Mouse (Mus musculus): ENCODE data around the gene Dok3. TPM values are rescaled to one million over a fixed set of nuclear protein-coding genes. Genes with fewer than 3 reads are reported as not detected.

Dok3 gene
- total RNA-seq, 2 experiments from 2014 or later, result 10.1 to 18.2 TPM

DNA sequence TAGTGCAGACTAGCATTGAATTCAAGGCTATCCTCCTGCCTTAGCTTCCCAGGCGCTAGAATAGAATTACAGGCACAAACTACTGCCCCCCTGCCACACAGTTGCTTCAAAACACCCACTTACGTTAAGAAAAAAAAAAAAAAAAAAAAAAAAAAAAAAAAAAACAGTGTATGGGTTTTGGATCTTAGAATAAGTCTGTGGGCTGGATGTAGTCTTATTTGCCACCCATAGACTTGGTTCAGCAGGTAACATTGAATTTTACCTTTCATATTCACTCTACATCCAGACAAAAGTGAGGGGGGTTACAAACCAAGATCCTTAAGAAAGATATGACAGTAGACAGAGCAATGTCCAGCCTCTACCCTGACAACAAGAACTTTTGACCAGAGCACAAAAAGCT lies 38.9 kb upstream of the Dok3 start:
- intact Hi-C loops (cut with DNase I), result no loop called here
- no peak overlapping the region for H3K27ac ChIP-seq
- TF ChIP-seq CTCF (IDR thresholded peaks at IDR 0.05), result no peak
- DNase-seq (ENCODE audit: extremely low spot score in 1 of 2, low spot score in 2 of 2), result no peak
- no peak overlapping the region for H3K4me3 ChIP-seq

GRCm38 (mm10) chr13:55567001-55567400 lies 37.9 kb upstream of the Dok3 start:
- Histone ChIP-seq H3K4me3 (no peak overlapping the region), H3K27ac (no peak overlapping the region)
- intact Hi-C loops (cut with DNase I), result no loop called here
- no peak for DNase-seq (ENCODE audit: extremely low spot score in 1 of 2, low spot score in 2 of 2)
- no peak for TF ChIP-seq CTCF (IDR thresholded peaks at IDR 0.05)

GRCm38 (mm10) chr13:55563266-55563879 lies 34.3 kb upstream of the Dok3 start:
- intact Hi-C loops (cut with DNase I), result no loop called here
- DNase-seq (ENCODE audit: extremely low spot score in 1 of 2, low spot score in 2 of 2), result no peak
- no peak for TF ChIP-seq CTCF (IDR thresholded peaks at IDR 0.05)
- H3K27ac ChIP-seq, result no peak overlapping the region
- no peak overlapping the region for H3K4me3 ChIP-seq

DNA sequence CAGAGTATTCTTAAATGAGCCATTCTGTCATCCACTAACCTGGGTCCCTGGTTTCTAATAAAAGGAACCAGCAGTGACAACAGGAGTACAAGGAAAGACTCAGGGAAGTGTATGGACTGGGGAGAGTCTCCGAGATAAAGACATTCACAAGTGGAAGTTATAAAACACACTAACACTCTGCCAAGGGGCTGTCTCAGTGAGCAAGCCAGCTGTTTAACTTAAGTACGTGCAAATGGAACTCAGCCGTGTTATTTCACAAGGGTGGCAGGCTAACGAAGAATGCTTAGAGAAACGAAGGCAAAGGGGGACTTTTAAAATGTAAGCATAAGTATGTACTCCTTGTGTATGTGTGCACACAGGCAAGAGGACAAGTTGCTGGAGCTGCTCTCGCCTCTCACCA lies 28.4 kb upstream of the Dok3 start:
- no peak for TF ChIP-seq CTCF (IDR thresholded peaks at IDR 0.05)
- intact Hi-C loops (cut with DNase I), result no loop called here
- no peak for DNase-seq (ENCODE audit: extremely low spot score in 1 of 2, low spot score in 2 of 2)
- no peak overlapping the region for H3K27ac ChIP-seq
- no peak overlapping the region for H3K4me3 ChIP-seq

GRCm38 (mm10) chr13:55555921-55556320 lies 26.8 kb upstream of the Dok3 start:
- TF ChIP-seq CTCF (IDR thresholded peaks at IDR 0.05), result no peak
- Histone ChIP-seq H3K27ac (no peak overlapping the region), H3K4me3 (no peak overlapping the region)
- intact Hi-C loops (cut with DNase I), result no loop called here
- no peak for DNase-seq (ENCODE audit: extremely low spot score in 1 of 2, low spot score in 2 of 2)

DNA sequence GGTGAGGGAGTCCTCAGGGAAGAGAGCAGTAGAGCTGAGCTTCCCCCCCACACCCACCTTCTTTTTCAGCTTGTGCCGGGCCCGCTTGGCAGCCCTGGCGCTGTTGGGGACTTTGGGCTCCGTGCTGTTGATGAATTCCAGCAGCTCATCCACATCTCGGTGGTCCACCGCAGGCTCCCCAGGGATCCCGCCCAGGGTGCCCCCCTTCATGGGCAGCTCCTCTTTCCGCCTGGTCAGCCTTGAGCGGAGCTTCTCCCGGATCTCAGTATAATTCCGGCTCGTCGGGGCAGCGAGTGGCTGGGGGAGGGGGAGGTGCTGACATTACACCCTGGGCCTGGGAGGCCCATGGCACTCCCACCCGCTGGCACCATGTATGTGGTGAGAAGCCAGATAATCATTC lies 20.0 kb upstream of the Dok3 start:
- intact Hi-C loops (cut with DNase I), result no loop called here
- no peak for TF ChIP-seq CTCF (IDR thresholded peaks at IDR 0.05)
- no peak overlapping the region for H3K4me3 ChIP-seq
- no peak for DNase-seq (ENCODE audit: extremely low spot score in 1 of 2, low spot score in 2 of 2)
- no peak overlapping the region for H3K27ac ChIP-seq

GRCm38 (mm10) chr13:55548426-55548825 lies 19.3 kb upstream of the Dok3 start:
- intact Hi-C loops (cut with DNase I), result no loop called here
- Histone ChIP-seq H3K4me3 (no peak overlapping the region), H3K27ac (no peak overlapping the region)
- no peak for DNase-seq (ENCODE audit: extremely low spot score in 1 of 2, low spot score in 2 of 2)
- no peak for TF ChIP-seq CTCF (IDR thresholded peaks at IDR 0.05)

- intact Hi-C loops (cut with DNase I), result no loop called here
- no peak for TF ChIP-seq CTCF (IDR thresholded peaks at IDR 0.05)
- no peak for DNase-seq (ENCODE audit: extremely low spot score in 1 of 2, low spot score in 2 of 2)
Measured at GRCm38 (mm10) chr13:55547916-55548315, 18.8 kb upstream of the Dok3 start.

GRCm38 (mm10) chr13:55544792-55545191 lies 15.7 kb upstream of the Dok3 start:
- Histone ChIP-seq H3K27ac (no peak overlapping the region), H3K4me3 (no peak overlapping the region)
- no peak for DNase-seq (ENCODE audit: extremely low spot score in 1 of 2, low spot score in 2 of 2)
- TF ChIP-seq CTCF (IDR thresholded peaks at IDR 0.05), result no peak
- intact Hi-C loops (cut with DNase I), result no loop called here

More at GRCm38 (mm10) chr13:55547916-55548315, 18.8 kb upstream of the Dok3 start:
- H3K27ac ChIP-seq, result no peak overlapping the region
- H3K4me3 ChIP-seq, result no peak overlapping the region

DNA sequence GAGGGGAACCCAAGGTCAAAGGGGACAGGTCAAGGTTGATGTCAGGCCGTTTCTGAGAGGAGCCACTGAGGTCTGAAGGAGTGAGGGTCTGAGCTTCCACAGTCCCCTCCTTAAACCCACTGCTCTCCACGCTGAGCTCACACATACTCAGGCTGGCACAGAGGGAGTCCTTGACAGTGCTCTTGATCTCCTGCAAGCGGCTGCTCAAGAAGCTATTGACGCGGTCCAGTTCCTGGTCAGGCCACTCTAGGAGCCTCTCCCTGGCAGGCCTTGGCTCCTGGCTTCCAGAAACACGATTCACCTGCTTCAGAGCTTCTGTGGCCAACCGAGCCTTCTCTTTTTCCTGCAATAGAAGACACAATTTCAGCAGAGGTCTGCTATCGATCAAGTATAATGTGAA lies 14.4 kb upstream of the Dok3 start:
- no peak for DNase-seq (ENCODE audit: extremely low spot score in 1 of 2, low spot score in 2 of 2)
- no peak for TF ChIP-seq CTCF (IDR thresholded peaks at IDR 0.05)
- Histone ChIP-seq H3K4me3 (no peak overlapping the region), H3K27ac (no peak overlapping the region)
- intact Hi-C loops (cut with DNase I), result no loop called here

DNA sequence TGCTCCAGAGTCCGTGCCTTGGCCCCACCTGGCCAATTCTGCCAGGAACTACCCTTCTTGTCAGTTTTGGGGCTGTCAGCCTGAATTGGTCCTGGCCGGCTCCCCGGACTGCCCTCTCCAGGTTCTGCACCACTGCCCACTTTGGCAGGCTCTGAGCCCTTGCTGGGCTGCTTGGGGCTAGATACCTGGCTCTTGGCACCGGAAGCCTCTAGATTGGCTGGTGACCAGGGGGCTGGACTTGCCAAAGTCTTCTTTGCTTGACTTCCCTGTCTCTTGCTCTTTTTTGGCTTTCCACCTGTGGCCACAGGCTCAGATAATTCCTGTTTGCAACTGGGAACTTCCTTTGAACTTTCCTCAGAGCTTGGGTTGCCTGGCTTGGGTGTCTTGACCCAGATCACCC lies 13.8 kb upstream of the Dok3 start:
- intact Hi-C loops (cut with DNase I), result no loop called here
- no peak overlapping the region for H3K27ac ChIP-seq
- DNase-seq (ENCODE audit: extremely low spot score in 1 of 2, low spot score in 2 of 2), result no peak
- H3K4me3 ChIP-seq, result no peak overlapping the region
- TF ChIP-seq CTCF (IDR thresholded peaks at IDR 0.05), result no peak

- no peak overlapping the region for H3K27ac ChIP-seq
- H3K4me3 ChIP-seq, result no peak overlapping the region
- peak; percentile 71 for TF ChIP-seq CTCF (IDR thresholded peaks at IDR 0.05)
- intact Hi-C loops (cut with DNase I), result no loop called here
- no peak for DNase-seq (ENCODE audit: extremely low spot score in 1 of 2, low spot score in 2 of 2)
Measured at GRCm38 (mm10) chr13:55540933-55541332, 11.8 kb upstream of the Dok3 start.

All from left cerebral cortex, adult 2 months (tissue).